Mouse (Mus musculus) ovary, adult 18-20 months (tissue): ENCODE data around the gene Phpt1.
A peak's percentile ranks its signal among the peaks of the same experiment; 100 is the strongest.

ENCODE experiments used
- DNase-seq: peaks from one replicate; pipeline ENCODE4 v3.0.0; 2022; ENCODE audit warnings: low spot score, mixed read lengths

Gene Phpt1

GRCm38 (mm10) chr2:25574579-25575431 lies at the start of gene Phpt1, which contains the start of gene Mamdc4:
Phpt1 (minus strand) TSS chr2:25575224.
Mamdc4 (minus strand) TSS chr2:25574845.
- peak; percentile 95 for DNase-seq

DNA sequence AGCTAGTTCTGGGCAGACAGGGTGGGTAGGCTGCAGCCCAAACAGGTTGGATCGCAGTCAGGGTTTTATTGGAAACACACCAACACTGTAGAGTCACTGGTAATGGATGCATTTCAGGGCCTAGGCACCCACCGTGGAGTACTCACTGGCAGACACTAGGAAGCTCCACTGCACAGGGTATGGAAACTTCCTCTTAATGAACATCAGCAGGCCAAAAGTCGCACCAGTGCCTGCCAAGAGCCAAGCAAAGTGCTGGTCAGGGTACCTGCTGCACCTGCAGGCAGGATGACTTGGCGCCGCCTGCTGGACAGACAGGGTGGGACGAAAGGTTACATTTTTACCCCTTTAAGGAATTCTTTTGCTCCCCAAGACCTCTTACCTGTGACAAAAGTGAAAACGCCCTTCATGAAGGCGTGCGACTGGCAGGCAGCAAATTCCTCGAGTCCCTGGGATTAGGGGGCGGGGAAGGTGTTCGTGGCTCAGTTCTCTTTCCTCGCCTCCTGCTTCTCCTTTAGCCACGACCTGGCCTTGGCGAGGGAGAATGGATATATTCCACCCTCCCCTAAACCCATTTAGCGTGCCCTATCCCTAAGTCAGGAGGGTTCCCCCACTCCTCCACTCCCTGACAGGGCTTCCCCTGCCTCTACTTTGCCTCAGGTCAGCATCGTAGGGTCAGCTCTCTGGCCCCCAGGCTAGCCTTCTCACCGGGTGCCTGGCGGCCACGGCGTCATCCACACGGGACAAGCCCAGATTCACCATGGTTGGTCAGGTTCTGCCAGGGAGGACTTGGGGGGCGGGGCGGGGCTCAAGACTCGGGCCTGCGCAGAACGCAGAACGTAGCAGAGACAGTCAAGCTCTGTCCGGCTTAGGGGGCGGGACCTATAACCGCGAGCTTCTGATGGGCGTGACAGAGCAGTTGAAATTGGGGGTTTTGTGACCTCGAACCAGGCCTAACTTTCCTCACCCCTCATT lies 46.5 kb upstream of the Phpt1 start, which contains the start of gene Tmem141:
Gene Tmem141, minus strand, starts transcription at position 777 of the 972 bp plus-strand sequence.
- DNase-seq: peak; percentile 87

- no peak for DNase-seq
Observed at GRCm38 (mm10) chr2:25620852-25621228, 45.8 kb upstream of the Phpt1 start.

DNA sequence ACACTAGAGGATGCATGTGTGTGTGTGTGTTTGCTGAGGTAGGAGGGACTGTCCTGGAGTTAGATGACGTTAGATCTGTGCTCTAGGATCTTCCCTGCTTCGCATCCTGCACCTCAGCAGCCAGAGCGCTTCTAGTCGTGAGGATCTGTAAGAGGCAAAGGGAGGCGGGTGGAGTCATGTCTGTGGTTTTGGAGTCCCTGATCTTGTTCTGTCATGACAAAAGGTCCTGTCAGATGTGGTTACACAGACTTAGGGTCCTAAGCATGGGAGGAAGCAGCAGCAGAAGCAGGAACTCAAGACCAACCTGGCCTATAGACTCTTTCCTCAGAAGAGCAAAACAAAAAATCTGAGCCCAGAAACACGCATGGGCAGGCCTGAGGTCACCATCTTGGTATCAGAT lies 45.4 kb upstream of the Phpt1 start:
- DNase-seq: no peak

- no peak for DNase-seq
Observed at GRCm38 (mm10) chr2:25617578-25617977, 42.6 kb upstream of the Phpt1 start, which contains the start of gene Ccdc183. Ccdc183 (minus strand) TSS chr2:25617678.

- DNase-seq: no peak
Observed at GRCm38 (mm10) chr2:25616398-25616797, 41.4 kb upstream of the Phpt1 start.

DNA sequence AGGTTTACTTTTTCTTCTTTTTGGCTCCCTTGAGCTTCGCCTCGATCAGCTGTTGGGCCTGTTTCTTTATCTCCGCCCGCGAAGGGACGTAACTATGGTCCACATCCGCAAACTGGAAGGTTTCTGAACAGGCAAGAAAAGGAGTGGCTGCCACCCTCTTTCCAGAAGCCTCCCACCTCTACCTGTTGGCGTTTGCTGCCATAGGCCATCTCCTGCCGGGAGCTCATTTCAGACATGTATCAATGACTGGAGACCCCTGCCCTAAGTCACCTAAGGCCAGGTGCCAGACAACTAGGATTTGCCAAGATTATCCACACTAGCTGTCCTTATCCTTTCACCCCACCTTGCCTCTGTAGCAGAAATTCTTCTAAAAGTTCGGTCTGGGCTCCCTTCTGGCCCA lies 33.6 kb upstream of the Phpt1 start:
- no peak for DNase-seq

DNA sequence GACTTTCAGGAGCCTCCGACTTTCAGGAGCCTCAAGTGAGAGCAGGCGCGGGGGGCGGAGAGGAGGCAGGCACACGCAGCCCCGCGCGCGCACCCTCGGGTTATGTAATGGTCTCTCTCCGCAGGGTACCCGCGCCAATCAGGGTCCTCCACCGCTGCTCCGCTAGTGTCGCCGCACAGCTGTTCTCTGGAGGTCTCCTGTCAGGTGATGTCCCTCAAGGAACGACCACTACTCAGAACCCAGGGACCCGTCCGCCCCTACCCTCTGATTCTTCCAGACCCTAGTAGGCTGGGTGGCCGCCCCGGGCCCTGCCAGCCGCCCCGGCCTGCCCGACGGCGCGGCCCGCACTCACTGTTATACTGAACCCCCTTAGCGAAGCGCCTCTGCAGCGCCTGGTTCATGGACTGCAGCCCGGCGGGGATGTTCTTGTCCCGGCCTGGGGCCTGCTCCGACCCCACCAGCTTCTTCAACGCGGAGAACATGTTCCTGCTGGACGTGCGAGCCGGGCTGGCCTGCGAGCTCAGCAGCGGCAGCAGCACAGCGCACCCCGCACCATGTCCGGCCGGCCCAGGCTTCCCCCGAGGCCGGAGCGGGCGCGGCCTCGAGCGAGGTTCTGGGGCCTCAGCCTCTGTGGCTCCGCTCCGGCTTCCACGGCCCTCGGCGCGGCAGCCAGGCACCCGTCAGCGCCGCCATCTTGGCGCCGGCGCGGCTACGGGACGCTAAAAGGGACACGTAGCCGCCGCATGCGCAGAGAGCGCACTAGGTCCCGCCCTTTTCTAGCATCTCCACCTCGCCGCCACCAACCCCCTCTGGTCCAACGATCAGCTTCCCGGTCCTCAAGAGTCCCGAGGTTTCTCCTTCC lies 33.0 kb upstream of the Phpt1 start, which contains the start of gene Rabl6:
Gene Rabl6, minus strand, starts transcription at position 761 of the 862 bp plus-strand sequence.
- DNase-seq: peak; percentile 79

- DNase-seq: no peak
Observed at GRCm38 (mm10) chr2:25602526-25602925, 27.5 kb upstream of the Phpt1 start.

GRCm38 (mm10) chr2:25600037-25600436 lies 25.0 kb upstream of the Phpt1 start:
- DNase-seq: no peak

DNA sequence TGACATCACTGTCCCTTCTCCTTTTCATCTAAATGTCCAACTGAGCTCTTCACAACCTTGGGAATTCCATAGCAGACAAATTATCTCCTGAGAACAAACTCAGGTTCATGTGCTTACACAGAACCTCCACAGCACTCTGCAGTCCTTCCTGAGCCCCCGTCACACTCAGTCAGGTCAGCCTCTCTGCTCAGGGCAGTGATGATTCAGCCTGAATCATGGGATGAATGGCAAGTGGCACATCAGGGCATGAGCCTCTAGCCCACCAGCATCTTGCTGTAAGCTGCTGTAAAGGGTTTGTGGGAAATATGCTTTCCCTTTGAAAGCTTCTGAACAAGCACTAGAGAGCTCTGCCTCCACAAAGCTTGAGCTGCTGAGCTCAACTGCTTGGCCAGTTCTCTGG lies 23.7 kb upstream of the Phpt1 start:
- DNase-seq: no peak

DNA sequence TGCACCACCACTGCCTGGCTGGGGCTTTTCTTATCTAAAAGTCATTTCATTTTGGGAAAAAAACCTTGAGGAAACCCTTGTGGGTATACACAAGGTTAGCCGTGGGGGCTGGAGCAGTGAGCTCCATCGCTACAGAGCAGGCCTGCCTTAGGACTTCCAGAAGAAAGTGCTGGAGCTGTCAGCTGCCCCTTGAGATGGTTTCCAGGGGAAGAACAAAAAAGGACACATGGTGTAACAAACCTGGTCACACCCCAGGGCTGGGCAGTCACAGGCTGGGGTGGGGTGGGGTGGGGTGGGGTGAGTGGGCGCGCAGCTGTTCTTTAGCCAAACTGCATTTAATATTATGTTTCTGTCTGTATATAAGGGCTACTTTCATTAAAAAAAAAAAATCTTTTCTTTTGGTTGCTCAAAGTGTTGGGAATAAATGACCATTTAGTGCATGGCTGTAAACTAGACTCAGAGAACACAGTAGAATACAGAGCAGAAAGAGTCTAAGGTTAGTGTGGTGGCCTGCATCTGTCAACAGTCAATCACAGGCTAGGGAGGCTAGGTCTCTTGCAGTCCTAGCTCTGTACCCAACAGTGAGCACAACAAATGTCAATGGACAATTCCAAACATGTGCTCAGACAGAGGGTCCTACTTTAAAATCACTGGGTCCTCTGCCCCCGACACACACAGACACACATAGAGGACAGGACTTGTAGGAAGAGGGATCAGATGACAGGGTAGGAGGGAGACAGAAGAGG lies 21.9 kb upstream of the Phpt1 start:
- DNase-seq: no peak

GRCm38 (mm10) chr2:25591863-25592262 lies 16.8 kb upstream of the Phpt1 start:
- no peak for DNase-seq

DNA sequence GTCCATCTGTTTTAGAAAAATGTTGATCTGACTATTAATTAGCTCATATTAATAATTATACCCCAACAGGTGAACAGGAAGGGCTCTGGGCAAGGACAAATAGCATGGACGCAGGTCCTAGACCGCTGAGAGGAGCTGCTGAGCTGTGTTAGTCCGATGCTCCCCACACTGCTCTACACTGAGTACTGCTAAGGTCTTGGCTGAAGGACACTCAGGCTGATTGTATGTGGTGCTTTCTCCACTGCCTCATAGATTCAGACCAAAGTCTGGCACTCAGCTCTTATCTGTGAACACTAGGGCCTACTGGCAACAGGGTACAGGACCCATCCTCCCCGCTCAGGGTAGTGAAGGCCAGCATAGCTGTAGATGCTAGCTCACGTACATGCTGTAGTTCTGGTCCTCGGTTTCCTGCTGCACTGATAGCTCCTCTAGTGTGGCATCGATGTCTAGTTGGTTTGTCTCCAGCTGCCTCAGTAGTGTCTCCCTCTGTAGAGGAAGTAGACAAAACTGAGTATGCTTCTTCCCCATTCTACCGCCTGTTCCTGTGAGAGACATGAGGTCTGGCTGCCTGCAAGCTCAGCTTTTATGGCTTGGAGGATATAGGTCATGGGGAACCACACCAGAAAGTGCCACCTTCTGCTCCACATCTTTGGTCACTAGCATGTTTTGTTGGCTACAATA lies 13.3 kb upstream of the Phpt1 start:
- DNase-seq: no peak

DNA sequence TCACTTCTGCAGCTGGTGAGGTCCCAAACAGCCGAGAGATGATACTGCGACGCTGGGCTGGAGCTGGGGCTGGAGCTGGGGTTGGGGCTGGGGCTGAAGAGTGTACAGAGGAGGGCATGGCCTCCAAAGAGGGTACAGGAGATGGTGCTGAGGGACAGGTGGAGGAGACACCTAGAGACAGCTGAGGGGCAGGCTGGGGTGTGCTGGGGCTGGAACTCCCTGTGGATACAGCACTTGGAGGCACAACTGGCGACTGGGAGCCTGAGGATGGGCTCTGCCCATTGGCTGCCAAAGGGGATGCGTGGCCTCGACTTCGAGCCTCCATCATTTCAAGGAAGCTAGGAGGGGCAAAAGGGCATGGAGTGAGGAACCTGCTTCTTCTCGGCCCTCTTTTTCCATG lies 12.3 kb upstream of the Phpt1 start:
- DNase-seq: no peak

DNA sequence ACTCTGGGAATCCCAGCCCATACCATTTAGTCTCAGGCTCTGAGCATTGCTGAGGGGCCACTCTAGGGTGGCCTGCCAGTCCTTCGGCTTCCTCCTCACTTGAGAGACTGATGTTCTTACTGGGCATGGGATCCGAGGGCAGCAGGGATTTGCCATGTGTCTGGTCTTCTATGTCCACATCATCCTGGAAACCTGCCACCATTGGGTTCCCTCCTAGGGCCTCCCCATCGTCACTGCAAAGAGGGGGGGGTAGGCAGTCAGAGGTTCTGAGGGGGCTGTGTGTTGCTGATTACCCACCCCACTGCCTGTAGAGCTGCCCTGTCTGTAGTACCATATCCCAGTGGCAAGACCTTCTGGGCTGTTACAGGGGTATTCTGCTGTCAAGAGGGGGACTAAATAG lies 10.6 kb upstream of the Phpt1 start:
- no peak for DNase-seq

GRCm38 (mm10) chr2:25584856-25585255 lies 9.8 kb upstream of the Phpt1 start:
- DNase-seq: no peak

- no peak for DNase-seq
Observed at GRCm38 (mm10) chr2:25584152-25584551, 9.1 kb upstream of the Phpt1 start.

DNA sequence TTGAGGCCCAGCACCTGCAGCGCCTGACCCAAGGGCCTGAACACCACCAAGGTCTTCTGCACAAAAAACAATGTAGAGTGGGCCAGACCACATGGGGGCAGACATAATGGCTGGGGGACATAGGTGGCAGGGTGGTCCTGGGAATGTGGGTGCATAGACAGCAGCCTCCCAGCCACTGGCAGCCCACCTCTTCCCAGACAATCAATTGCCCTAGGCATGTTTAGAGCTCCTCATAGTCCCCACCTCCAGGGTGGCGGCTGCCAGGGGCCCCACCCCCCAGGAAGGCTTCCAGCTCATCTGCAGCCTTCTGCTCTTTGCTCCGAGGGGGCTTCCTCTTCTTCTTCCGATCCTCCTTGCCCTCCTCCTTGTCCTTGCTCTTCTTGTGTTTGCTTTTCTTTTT lies 8.5 kb upstream of the Phpt1 start:
- DNase-seq: no peak

GRCm38 (mm10) chr2:25583120-25583481 lies 8.1 kb upstream of the Phpt1 start:
- no peak for DNase-seq
